Mouse (Mus musculus) liver, adult 2 months (tissue): Measurements from ENCODE around the gene Tldc1. TPM values are rescaled to one million over a fixed set of nuclear protein-coding genes. Genes with fewer than 3 reads are reported as not detected.

ENCODE experiments used
- DNase-seq: peaks from one replicate; pipeline ENCODE4 v3.0.0-alpha.2; 2011; ENCODE audit warnings: low read depth, low spot score; ENCODE audit errors: extremely low read depth
- H3K27ac ChIP-seq: fragments of 200-500 bp; replicated peaks from 2 replicates; pipeline ENCODE4 v1.5.1; 2012; ENCODE audit warnings: low read depth, mild to moderate bottlenecking, control low read depth, inconsistent platforms, low read length; ENCODE audit not compliant: insufficient read depth
- H3K27me3 ChIP-seq: fragments of 200-500 bp; 2 replicates; pipeline ENCODE4 v1.6.1; 2012; ENCODE audit warnings: mild to moderate bottlenecking, moderate library complexity, low read length, inconsistent platforms; ENCODE audit not compliant: control insufficient read depth, insufficient read depth
- H3K36me3 ChIP-seq: fragments of 200-500 bp; 2 replicates; pipeline ENCODE4 v1.6.1; 2012; ENCODE audit warnings: low read length, inconsistent platforms; ENCODE audit not compliant: control insufficient read depth, insufficient read depth
- H3K4me1 ChIP-seq: fragments of 200-500 bp; 2 replicates; pipeline ENCODE4 v1.6.1; 2011; ENCODE audit warnings: low read length; ENCODE audit not compliant: control insufficient read depth, insufficient read depth
- H3K4me3 ChIP-seq: fragments of 200-500 bp; 2 replicates; pipeline ENCODE4 v1.5.1; 2011; ENCODE audit warnings: low read depth, mild to moderate bottlenecking, control low read depth, low read length, moderate library complexity; ENCODE audit not compliant: insufficient read depth
- H3K79me2 ChIP-seq: fragments of 200-500 bp; 2 replicates; pipeline ENCODE4 v1.6.1; 2012; ENCODE audit warnings: inconsistent platforms, mild to moderate bottlenecking, low read length, moderate library complexity; ENCODE audit not compliant: control insufficient read depth, insufficient read depth
- H3K9ac ChIP-seq: fragments of 200-500 bp; 2 replicates; pipeline ENCODE4 v1.6.1; 2012; ENCODE audit warnings: low read depth, mild to moderate bottlenecking, control low read depth, inconsistent platforms, low read length
- CTCF ChIP-seq: fragments of 200-500 bp; IDR thresholded peaks from 2 replicates; pipeline ENCODE4 v1.5.1; 2011; ENCODE audit warnings: low read depth, low read length, control low read depth
- POLR2A ChIP-seq: fragments of 200-500 bp; IDR thresholded peaks from 2 replicates; pipeline ENCODE4 v1.6.1; 2011; ENCODE audit warnings: low read length, control low read depth; ENCODE audit not compliant: insufficient read depth; ENCODE audit errors: extremely low read depth
- WGBS: fragments of 180-500 bp; shearing (Covaris S2); methylation state at CpG from one replicate; pipeline ENCODE4 v1.1.7; 2018; 5-methylcytosine and 5-hydroxymethylcytosine counted together
- polyA plus RNA-seq: library from polyadenylated mRNA; depleted of rRNA; stranded (reverse); fragments of >200 nt; gene quantifications from 2 replicates; pipeline ENCODE4 v1.2.3, GENCODE M21; 2012
- total RNA-seq: library from RNA; depleted of rRNA; stranded (reverse); fragments of >200 nt; gene quantifications from 2 replicates; pipeline ENCODE4 v1.2.3, GENCODE M21; 2014

Tldc1 gene
- total and polyA plus RNA-seq, 2 experiments = 6.9 to 8.9 TPM

DNA sequence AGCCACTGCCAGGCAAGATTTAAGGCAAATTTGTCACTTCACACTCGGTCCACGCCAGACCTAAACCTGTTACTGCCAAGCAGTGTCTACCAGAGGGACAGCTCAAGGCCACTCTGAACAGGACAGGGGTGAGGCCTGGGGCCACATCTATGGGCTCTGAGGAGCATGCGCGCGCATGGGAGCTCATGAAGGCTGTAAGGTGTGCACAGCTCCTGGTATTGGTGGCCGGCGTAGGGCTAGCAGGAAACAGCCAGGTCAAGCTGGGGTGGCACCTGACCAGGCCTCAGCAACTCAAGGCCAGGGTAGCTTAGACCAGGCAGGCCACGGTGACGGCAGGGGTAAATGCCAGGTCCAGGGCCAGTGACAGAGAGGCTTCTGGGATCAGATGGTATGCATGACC lies 31.4 kb upstream of the Tldc1 start:
- WGBS = 95% methylated on average over 9 of the region's 9 CpGs
- no peak for DNase-seq
- Histone ChIP-seq H3K9ac (no peak overlapping the region), H3K4me3 (no peak overlapping the region), H3K4me1 (peaks cover 3% of the 10 kb centered on the region; the same call in 1 of the 2 replicates), H3K79me2 (no peaks in the 10 kb centered on the region), H3K27me3 (no peaks in the 10 kb centered on the region), H3K27ac (no peak overlapping the region), H3K36me3 (no peaks in the 10 kb centered on the region)
- TF ChIP-seq CTCF (no peak), POLR2A (no peak)

DNA sequence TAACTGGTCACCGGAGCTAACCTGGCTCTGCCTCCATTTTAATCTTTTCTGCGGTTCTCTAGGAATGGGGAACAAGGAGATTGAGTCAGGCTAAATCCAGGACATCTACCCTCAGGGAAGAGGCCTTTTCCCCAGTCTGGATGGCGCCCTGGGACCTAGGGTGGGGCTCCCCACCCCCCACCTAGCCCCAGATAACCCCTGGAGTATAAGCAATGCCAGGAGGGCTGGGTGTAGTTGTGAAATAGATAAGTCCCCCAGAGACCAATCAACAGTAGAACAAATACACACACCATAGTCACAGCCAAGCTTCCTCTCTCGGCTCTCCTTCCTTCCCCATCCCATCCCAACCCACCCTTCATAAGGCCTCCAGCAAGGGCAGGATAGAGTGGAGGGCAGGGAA lies 29.5 kb upstream of the Tldc1 start:
- no peaks in the 10 kb centered on the region for H3K27me3 ChIP-seq
- H3K27ac ChIP-seq = no peak overlapping the region
- H3K36me3 ChIP-seq = no peaks in the 10 kb centered on the region
- no peaks in the 10 kb centered on the region for H3K79me2 ChIP-seq
- no peaks in the 10 kb centered on the region for H3K4me1 ChIP-seq
- no peak overlapping the region for H3K4me3 ChIP-seq
- H3K9ac ChIP-seq = no peak overlapping the region
- no peak for DNase-seq
- 75% methylated on average over 4 of the region's 4 CpGs for WGBS
- TF ChIP-seq CTCF = no peak
- no peak for TF ChIP-seq POLR2A

DNA sequence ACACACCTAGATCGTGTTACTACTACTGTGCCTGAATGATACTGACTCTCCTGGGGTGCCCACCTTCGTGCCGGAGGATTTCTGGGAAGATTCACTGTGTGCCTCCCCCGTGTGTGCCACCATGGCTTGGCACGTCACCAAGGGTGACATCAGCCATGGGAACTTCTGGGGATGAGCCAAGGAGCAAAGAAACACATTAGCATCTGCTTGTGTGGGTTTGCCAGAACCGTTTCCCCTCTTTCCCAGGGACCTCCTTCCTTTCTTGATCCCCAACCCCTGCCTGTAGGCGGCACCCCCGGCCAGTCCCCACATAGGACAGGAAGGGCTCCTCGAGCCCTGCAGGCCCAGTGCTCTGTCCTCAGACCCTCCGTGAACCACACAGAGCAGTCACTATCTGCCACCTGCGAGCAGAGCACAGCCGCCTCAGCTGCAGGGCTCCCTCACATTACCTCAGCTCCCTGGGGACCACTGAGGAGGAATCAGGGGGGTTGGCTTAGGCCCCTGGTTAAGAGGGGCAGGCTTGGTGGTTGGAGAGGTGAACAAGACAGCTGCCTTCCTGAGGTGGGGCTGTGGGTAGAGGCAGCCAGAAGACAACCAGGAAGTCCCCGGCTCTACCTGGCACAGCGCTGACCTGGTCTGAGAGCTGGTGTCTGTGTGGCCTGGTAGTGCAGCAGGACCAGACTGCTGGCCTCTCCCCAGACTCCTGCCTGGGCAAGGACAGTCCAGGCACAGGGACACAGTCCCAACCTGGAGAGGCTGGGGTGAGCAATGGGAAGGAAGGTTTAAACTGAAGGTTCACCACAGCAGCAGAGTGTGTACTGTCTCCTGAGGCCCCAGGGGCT lies 28.4 kb upstream of the Tldc1 start:
- Histone ChIP-seq H3K36me3 (no peaks in the 10 kb centered on the region), H3K79me2 (no peaks in the 10 kb centered on the region), H3K9ac (no peak overlapping the region), H3K27me3 (no peaks in the 10 kb centered on the region), H3K4me1 (no peaks in the 10 kb centered on the region), H3K27ac (no peak overlapping the region), H3K4me3 (no peak overlapping the region)
- TF ChIP-seq CTCF (no peak), POLR2A (no peak)
- 72% methylated on average over 14 of the region's 14 CpGs for WGBS
- no peak for DNase-seq

DNA sequence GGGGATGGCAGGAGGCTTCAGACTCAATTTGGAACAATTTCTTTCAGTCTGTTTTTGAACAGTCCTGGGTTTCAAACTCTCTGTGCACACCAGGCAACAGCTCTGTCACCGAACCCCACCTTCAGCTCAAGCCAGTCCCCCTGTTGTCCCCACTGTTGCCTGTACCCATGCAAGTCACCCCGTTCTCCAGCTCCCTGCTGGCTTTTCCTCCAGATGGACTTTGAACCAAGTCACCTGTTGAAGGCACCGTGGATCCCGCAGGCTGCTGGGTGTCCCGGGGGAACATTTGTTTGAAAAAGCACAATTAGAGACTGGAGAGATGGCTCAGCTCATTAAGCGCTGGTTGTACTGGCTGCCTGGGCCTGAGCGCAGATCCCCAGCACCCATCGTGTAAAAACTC lies 27.1 kb upstream of the Tldc1 start:
- no peaks in the 10 kb centered on the region for H3K36me3 ChIP-seq
- H3K4me3 ChIP-seq = no peak overlapping the region
- TF ChIP-seq CTCF (no peak), POLR2A (no peak)
- H3K9ac ChIP-seq = no peak overlapping the region
- H3K27ac ChIP-seq = no peak overlapping the region
- no peaks in the 10 kb centered on the region for H3K4me1 ChIP-seq
- no peaks in the 10 kb centered on the region for H3K79me2 ChIP-seq
- H3K27me3 ChIP-seq = no peaks in the 10 kb centered on the region
- WGBS = 45% methylated on average over 8 of the region's 8 CpGs
- DNase-seq = no peak

- H3K27ac ChIP-seq = no peak overlapping the region
- 95% methylated on average over 1 of the region's 1 CpGs for WGBS
- H3K9ac ChIP-seq = no peak overlapping the region
- no peaks in the 10 kb centered on the region; the same call in 1 of the 2 replicates for H3K4me1 ChIP-seq
- H3K27me3 ChIP-seq = no peaks in the 10 kb centered on the region
- DNase-seq = no peak
- H3K36me3 ChIP-seq = no peaks in the 10 kb centered on the region
- TF ChIP-seq POLR2A (no peak), CTCF (peak; percentile 47; the same call in 1 of the 2 replicates)
- no peaks in the 10 kb centered on the region for H3K79me2 ChIP-seq
- H3K4me3 ChIP-seq = no peak overlapping the region
Measured at GRCm38 (mm10) chr8:119802592-119802991, 24.4 kb upstream of the Tldc1 start.

GRCm38 (mm10) chr8:119801168-119801567 lies 23.0 kb upstream of the Tldc1 start:
- no peak for DNase-seq
- no peak overlapping the region for H3K4me3 ChIP-seq
- 44% methylated on average over 4 of the region's 4 CpGs for WGBS

More at GRCm38 (mm10) chr8:119801168-119801567, 23.0 kb upstream of the Tldc1 start:
- Histone ChIP-seq H3K27ac (no peak overlapping the region), H3K4me1 (no peaks in the 10 kb centered on the region; the same call in 1 of the 2 replicates), H3K27me3 (no peaks in the 10 kb centered on the region), H3K36me3 (no peaks in the 10 kb centered on the region), H3K9ac (no peak overlapping the region), H3K79me2 (no peaks in the 10 kb centered on the region)
- TF ChIP-seq CTCF (no peak), POLR2A (no peak)
